Mouse (Mus musculus) limb, embryonic 13.5 days (tissue): Measurements from ENCODE around the gene Rab43. TPM values are rescaled to one million over a fixed set of nuclear protein-coding genes. Genes with fewer than 3 reads are reported as not detected.

Source experiments
- ATAC-seq: fragments of 200-750 bp; cut with Nextera tagmentation; 2 replicates; pipeline ENCODE4 v1.8.0; 2017; ENCODE audit warnings: low read depth, moderate number of reproducible peaks, moderate TSS enrichment; ENCODE audit not compliant: low FRiP score
- H3K27ac ChIP-seq: fragments of 300-500 bp; sonication (generic); 2 replicates; pipeline ENCODE4 v1.5.1; 2015; ENCODE audit warnings: inconsistent platforms, mild to moderate bottlenecking, moderate library complexity
- H3K27me3 ChIP-seq: fragments of 300-500 bp; sonication (generic); 2 replicates; pipeline ENCODE4 v1.6.1; 2015; ENCODE audit warnings: mild to moderate bottlenecking, inconsistent platforms
- H3K36me3 ChIP-seq: fragments of 300-500 bp; sonication (generic); 2 replicates; pipeline ENCODE4 v1.6.1; 2015; ENCODE audit warnings: inconsistent platforms, mild to moderate bottlenecking, moderate library complexity
- H3K4me1 ChIP-seq: fragments of 300-500 bp; sonication (generic); 2 replicates; pipeline ENCODE4 v1.6.1; 2015; ENCODE audit warnings: inconsistent platforms
- H3K4me2 ChIP-seq: fragments of 300-500 bp; sonication (generic); replicated peaks from 2 replicates; pipeline ENCODE4 v1.6.1; 2015; ENCODE audit warnings: inconsistent platforms, mild to moderate bottlenecking, moderate library complexity
- H3K4me3 ChIP-seq: fragments of 300-500 bp; sonication (generic); 2 replicates; pipeline ENCODE4 v1.5.1; 2015; ENCODE audit warnings: moderate library complexity, mild to moderate bottlenecking, inconsistent platforms
- H3K9ac ChIP-seq: fragments of 300-500 bp; sonication (generic); 2 replicates; pipeline ENCODE4 v1.6.1; 2015; ENCODE audit warnings: mild to moderate bottlenecking, inconsistent platforms
- H3K9me3 ChIP-seq: fragments of 300-500 bp; sonication (generic); 2 replicates; pipeline ENCODE4 v1.6.1; 2016; ENCODE audit warnings: inconsistent platforms
- WGBS: fragments of 180-500 bp; shearing (Covaris S2); methylation state at CpG from one replicate; pipeline ENCODE4 v1.1.7; 2015; 5-methylcytosine and 5-hydroxymethylcytosine counted together
- polyA plus RNA-seq: library from polyadenylated mRNA; unstranded; fragments of >200 nt; fragmentation: Nextera tagmentation; extraction: Ambion mirVana; gene quantifications from 2 replicates; pipeline ENCODE4 v1.2.1, GENCODE M21; 2015

Gene Rab43
- polyA plus RNA-seq, 1 experiment from 2014 or later: 9.8 TPM

DNA sequence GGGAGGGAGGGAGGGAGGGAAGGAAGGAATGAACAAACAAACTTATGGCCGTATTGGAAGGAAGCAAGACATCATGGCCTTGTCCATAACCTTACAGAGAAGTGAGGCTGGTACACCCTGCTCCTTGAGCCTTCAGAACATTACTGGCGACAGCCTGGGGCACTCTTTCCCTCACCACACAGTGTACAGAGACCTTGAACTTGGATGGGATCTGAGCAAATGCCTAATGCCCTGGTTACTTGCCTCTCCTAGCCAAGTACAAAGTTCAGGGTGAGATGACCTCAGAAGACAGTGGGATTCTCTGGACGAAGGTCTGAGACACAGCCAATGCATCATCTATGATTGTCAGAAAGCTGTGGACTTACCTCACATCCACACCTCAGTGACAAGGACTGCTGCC is 52.1 kb downstream of the Rab43 start:
- no peak for ATAC-seq
- H3K9me3 ChIP-seq: no peaks in the 10 kb centered on the region

GRCm38 (mm10) chr6:87759404-87759803 is 52.6 kb downstream of the Rab43 start:
- Histone ChIP-seq H3K4me3 (no peak overlapping the region), H3K36me3 (no peaks in the 10 kb centered on the region), H3K4me2 (no peak overlapping the region), H3K27me3 (no peaks in the 10 kb centered on the region), H3K27ac (no peak overlapping the region), H3K9me3 (no peaks in the 10 kb centered on the region), H3K9ac (no peak overlapping the region), H3K4me1 (no peaks in the 10 kb centered on the region)
- ATAC-seq: no peak
- 67% methylated on average over 3 of the region's 3 CpGs for WGBS

More for the DNA sequence above, 52.1 kb downstream of the Rab43 start:
- no peak overlapping the region for H3K9ac ChIP-seq
- H3K4me2 ChIP-seq: no peak overlapping the region
- H3K27ac ChIP-seq: no peak overlapping the region
- 71% methylated on average over 3 of the region's 3 CpGs for WGBS
- no peaks in the 10 kb centered on the region for H3K27me3 ChIP-seq
- H3K4me1 ChIP-seq: no peaks in the 10 kb centered on the region
- no peak overlapping the region for H3K4me3 ChIP-seq
- H3K36me3 ChIP-seq: no peaks in the 10 kb centered on the region

DNA sequence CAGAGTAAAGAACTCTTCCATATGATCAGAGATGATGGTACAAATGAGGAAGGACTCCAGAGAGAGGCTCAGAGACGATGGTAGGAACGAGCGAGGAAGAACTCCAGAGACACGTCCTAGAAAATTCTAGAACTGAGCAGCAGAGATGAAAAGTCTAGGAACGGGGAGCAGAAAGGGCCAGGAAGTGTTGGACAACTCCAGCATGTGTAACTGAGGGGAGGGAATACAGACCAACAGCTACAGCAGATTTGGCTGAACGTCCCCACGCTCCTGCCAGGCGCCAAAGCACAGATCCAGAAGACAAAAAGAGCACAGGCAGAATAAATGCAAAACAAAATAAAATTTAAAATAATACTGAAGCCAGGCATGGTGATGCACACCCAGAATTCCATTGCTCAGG is 55.1 kb downstream of the Rab43 start:
- no peaks in the 10 kb centered on the region for H3K27me3 ChIP-seq
- no peak overlapping the region for H3K9ac ChIP-seq
- WGBS: 90% methylated on average over 8 of the region's 8 CpGs
- H3K9me3 ChIP-seq: no peaks in the 10 kb centered on the region
- no peak overlapping the region for H3K27ac ChIP-seq
- no peak for ATAC-seq
- H3K4me1 ChIP-seq: no peaks in the 10 kb centered on the region
- H3K4me3 ChIP-seq: no peak overlapping the region
- no peaks in the 10 kb centered on the region for H3K36me3 ChIP-seq
- H3K4me2 ChIP-seq: no peak overlapping the region

GRCm38 (mm10) chr6:87755196-87755595 is 56.8 kb downstream of the Rab43 start:
- H3K4me2 ChIP-seq: no peak overlapping the region
- H3K27me3 ChIP-seq: no peaks in the 10 kb centered on the region
- no peaks in the 10 kb centered on the region for H3K36me3 ChIP-seq
- no peaks in the 10 kb centered on the region for H3K9me3 ChIP-seq
- H3K4me3 ChIP-seq: no peak overlapping the region
- no peak for ATAC-seq
- no peak overlapping the region for H3K27ac ChIP-seq
- H3K4me1 ChIP-seq: no peaks in the 10 kb centered on the region
- no peak overlapping the region; the same call in 1 of the 2 replicates for H3K9ac ChIP-seq
- 88% methylated on average over 4 of the region's 4 CpGs for WGBS

GRCm38 (mm10) chr6:87751574-87751973 is 60.4 kb downstream of the Rab43 start:
- no peaks in the 10 kb centered on the region for H3K9me3 ChIP-seq
- no peaks in the 10 kb centered on the region for H3K4me1 ChIP-seq
- no peak overlapping the region for H3K4me2 ChIP-seq
- no peak overlapping the region for H3K9ac ChIP-seq
- 82% methylated on average over 6 of the region's 6 CpGs for WGBS
- no peaks in the 10 kb centered on the region for H3K27me3 ChIP-seq
- H3K27ac ChIP-seq: no peak overlapping the region
- ATAC-seq: no peak
- no peaks in the 10 kb centered on the region for H3K36me3 ChIP-seq
- H3K4me3 ChIP-seq: no peak overlapping the region

DNA sequence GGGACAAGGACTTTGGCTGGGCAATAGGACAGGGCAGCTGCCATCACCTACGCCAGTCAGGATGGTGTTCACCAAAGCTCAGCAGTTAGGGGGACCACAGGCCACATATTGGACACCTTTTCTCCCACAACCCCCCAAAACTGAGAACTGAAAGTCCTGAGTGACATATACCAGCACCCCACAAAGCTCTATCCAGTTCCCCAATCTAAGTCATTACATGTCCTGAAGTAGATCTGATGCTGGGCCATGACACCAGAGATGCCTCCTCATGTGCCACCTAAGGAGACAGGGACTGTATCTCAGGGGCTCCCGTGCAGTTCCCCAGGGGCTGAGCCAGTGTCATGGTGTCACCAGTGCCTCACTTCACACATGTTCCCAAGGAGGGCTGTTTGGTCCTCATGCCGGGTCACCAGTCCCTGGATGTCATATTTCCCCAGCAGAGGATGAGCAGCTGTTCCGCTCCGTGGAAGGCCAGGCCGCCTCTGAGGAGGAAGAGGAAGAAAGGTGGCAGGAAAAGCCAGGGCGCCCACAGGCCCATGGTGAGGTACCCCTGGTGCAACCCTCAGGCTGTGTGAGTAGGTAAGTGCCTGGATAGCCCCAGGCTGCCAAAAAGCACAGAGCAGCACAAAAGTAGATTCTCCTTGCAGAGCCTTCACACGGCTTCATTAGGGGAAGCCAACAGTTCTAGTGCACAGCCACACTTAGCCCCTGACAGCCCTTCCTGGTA is 61.6 kb downstream of the Rab43 start:
- WGBS: 85% methylated on average over 8 of the region's 8 CpGs
- ATAC-seq: no peak

DNA sequence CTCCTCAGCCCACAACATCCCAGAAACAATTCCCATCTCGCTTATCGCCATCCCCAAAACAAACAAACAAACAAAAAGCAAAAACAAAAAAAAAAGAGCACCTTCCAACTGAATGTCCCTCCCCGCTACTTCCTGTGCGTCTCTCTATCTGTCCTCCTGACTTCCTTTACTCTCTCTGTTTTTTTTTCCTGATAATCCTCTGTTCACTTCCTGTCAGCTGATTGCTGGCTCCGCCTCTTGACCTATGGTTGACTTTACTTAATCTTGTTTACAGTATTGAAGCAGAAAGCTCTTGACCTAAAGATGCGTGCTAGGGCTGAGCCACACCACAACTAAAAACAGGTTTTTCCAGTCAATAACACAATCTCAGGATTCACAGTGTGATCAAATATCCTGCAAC is 63.4 kb downstream of the Rab43 start:
- Histone ChIP-seq H3K9ac (no peak overlapping the region), H3K4me2 (no peak overlapping the region), H3K4me3 (no peak overlapping the region), H3K4me1 (no peaks in the 10 kb centered on the region), H3K36me3 (no peaks in the 10 kb centered on the region), H3K9me3 (no peaks in the 10 kb centered on the region), H3K27ac (no peak overlapping the region), H3K27me3 (no peaks in the 10 kb centered on the region)
- 87% methylated on average over 6 of the region's 6 CpGs for WGBS
- no peak for ATAC-seq

More for the DNA sequence above, 61.6 kb downstream of the Rab43 start:
- no peak overlapping the region for H3K9ac ChIP-seq
- H3K36me3 ChIP-seq: no peaks in the 10 kb centered on the region
- no peak overlapping the region for H3K27ac ChIP-seq
- H3K4me1 ChIP-seq: no peaks in the 10 kb centered on the region
- no peak overlapping the region for H3K4me3 ChIP-seq
- H3K27me3 ChIP-seq: no peaks in the 10 kb centered on the region
- H3K4me2 ChIP-seq: no peak overlapping the region
- no peaks in the 10 kb centered on the region for H3K9me3 ChIP-seq

DNA sequence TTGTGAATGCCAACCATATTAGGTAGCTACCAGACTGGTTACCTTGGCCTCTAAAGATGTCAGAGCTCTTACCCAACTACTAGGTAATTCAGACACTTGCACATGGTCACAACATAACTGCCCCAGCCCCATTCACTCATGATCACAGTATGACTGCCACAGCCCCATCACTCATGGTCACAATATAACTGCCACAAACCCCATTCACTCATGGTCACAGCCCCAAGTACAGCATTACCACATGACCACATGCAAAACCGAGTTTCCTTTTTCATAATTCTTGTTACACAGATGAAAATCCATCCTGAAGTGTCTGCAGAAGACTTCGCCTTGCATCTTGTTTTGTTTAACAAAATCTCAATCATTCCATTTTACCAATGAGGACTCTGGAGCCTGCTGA is 63.9 kb downstream of the Rab43 start:
- Histone ChIP-seq H3K4me1 (no peaks in the 10 kb centered on the region), H3K9me3 (no peaks in the 10 kb centered on the region), H3K9ac (no peak overlapping the region), H3K36me3 (no peaks in the 10 kb centered on the region), H3K4me2 (no peak overlapping the region), H3K27ac (no peak overlapping the region), H3K4me3 (no peak overlapping the region), H3K27me3 (no peaks in the 10 kb centered on the region)
- WGBS: 84% methylated on average over 2 of the region's 2 CpGs
- ATAC-seq: no peak

DNA sequence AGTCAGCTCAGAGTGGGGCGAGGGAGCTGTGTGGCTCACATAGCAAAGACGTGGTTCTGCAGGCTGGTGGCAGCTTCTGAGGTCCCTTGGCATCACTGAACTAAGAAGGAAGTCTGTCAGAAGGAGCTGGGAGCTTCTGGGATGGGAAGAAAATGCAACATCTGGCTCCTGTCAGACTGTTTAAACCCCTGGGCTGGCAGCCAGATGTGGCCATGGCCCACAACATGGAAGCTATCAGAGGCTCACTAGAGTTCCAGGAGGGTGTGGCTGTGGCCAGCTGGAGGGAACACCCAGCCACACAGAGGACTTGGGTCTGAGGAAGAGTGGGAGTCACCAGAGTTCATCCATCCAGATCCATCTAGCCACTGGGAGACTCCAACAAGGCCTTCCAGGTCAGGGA is 65.1 kb downstream of the Rab43 start:
- no peak for ATAC-seq
- no peaks in the 10 kb centered on the region for H3K4me1 ChIP-seq
- 48% methylated on average over 2 of the region's 2 CpGs for WGBS
- no peak overlapping the region for H3K4me3 ChIP-seq
- no peaks in the 10 kb centered on the region for H3K36me3 ChIP-seq
- H3K9me3 ChIP-seq: no peaks in the 10 kb centered on the region
- H3K9ac ChIP-seq: no peak overlapping the region
- H3K27me3 ChIP-seq: no peaks in the 10 kb centered on the region
- no peak overlapping the region for H3K4me2 ChIP-seq
- no peak overlapping the region; the same call in 1 of the 2 replicates for H3K27ac ChIP-seq

DNA sequence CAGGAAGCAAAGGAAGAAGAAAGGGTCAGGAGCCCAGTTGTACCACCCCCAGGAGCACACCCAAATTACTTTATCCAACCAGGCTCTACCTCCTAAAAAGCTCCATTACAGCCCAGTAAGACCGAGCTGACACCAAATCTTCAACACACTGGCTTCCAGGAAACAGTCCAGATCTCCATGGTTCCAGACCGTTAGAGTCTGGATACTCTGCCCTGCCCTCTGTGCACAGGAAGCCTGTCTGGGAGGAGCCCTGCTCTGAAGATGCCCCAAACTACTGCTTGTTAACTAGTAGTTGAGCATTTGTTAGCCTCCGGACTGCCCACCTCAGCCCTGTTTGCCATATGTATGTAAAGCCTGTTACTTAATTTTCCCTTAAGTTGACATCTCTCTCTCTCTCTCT is 65.9 kb downstream of the Rab43 start:
- Histone ChIP-seq H3K9ac (no peak overlapping the region), H3K4me2 (no peak overlapping the region), H3K27ac (no peak overlapping the region), H3K4me3 (no peak overlapping the region), H3K27me3 (no peaks in the 10 kb centered on the region), H3K9me3 (no peaks in the 10 kb centered on the region), H3K4me1 (no peaks in the 10 kb centered on the region), H3K36me3 (no peaks in the 10 kb centered on the region)
- no peak for ATAC-seq
- 53% methylated on average over 3 of the region's 3 CpGs for WGBS

GRCm38 (mm10) chr6:87745301-87745700 is 66.7 kb downstream of the Rab43 start:
- WGBS: 38% methylated on average over 1 of the region's 1 CpGs
- no peak for ATAC-seq
- Histone ChIP-seq H3K9ac (no peak overlapping the region), H3K4me1 (no peaks in the 10 kb centered on the region), H3K4me2 (no peak overlapping the region), H3K27ac (no peak overlapping the region), H3K27me3 (no peaks in the 10 kb centered on the region), H3K4me3 (no peak overlapping the region), H3K9me3 (no peaks in the 10 kb centered on the region), H3K36me3 (no peaks in the 10 kb centered on the region)

DNA sequence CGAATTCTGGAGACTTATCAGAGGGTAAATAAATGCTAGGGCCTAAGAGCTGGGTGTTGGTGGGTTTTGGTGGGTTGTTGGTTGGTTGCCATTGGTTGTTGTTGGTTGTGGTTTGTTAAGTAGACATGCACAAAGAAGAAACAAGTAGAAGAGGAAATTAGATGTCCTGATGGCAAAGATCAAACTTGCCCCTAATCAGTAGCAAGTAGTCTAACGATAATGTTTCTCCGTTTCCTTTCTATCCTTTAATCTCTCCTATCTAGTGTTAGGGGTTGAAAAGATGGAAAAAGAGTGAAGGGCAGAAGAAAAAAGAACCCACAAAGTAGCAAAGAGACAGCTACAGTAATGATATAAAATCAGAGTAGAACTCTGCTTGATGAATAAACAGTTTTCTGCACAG is 67.3 kb downstream of the Rab43 start:
- no peak overlapping the region for H3K27ac ChIP-seq
- WGBS: 91% methylated on average over 3 of the region's 3 CpGs
- no peak overlapping the region for H3K4me2 ChIP-seq
- no peak overlapping the region for H3K9ac ChIP-seq
- H3K4me1 ChIP-seq: no peaks in the 10 kb centered on the region
- H3K36me3 ChIP-seq: no peaks in the 10 kb centered on the region
- H3K4me3 ChIP-seq: no peak overlapping the region
- no peaks in the 10 kb centered on the region for H3K27me3 ChIP-seq
- no peaks in the 10 kb centered on the region for H3K9me3 ChIP-seq
- ATAC-seq: no peak

GRCm38 (mm10) chr6:87743281-87743680 is 68.7 kb downstream of the Rab43 start:
- 71% methylated on average over 5 of the region's 5 CpGs for WGBS
- H3K4me2 ChIP-seq: no peak overlapping the region
- H3K27ac ChIP-seq: no peak overlapping the region
- H3K27me3 ChIP-seq: no peaks in the 10 kb centered on the region
- no peaks in the 10 kb centered on the region for H3K9me3 ChIP-seq
- no peak overlapping the region for H3K4me3 ChIP-seq
- H3K36me3 ChIP-seq: no peaks in the 10 kb centered on the region
- H3K4me1 ChIP-seq: no peaks in the 10 kb centered on the region
- no peak overlapping the region for H3K9ac ChIP-seq
- ATAC-seq: no peak
